Mouse (Mus musculus) stomach, embryonic 15.5 days (tissue): ENCODE results near the gene Lhfpl4. TPM values are rescaled to one million over a fixed set of nuclear protein-coding genes. Genes with fewer than 3 reads are reported as not detected.

Experiments used
- polyA plus RNA-seq: library from polyadenylated mRNA; unstranded; fragments of >200 nt; fragmentation: Nextera tagmentation; extraction: Ambion mirVana; gene quantifications from 2 replicates; pipeline ENCODE4 v1.2.1, GENCODE M21; 2015

Gene Lhfpl4
- polyA plus RNA-seq, 1 experiment from 2014 or later, result 2.0 TPM

Other genes with a start within 250 kb of the Lhfpl4 start
- gene Srgap3, start 248.1 kb downstream of the Lhfpl4 start, polyA plus RNA-seq, result 5.3 and 6.6 TPM in 2 replicates
- 52.1 and 52.3 TPM in 2 replicates for gene Thumpd3, start 149.2 kb downstream of the Lhfpl4 start, polyA plus RNA-seq
- 70.3 and 72.2 TPM in 2 replicates for gene Setd5, start 118.0 kb downstream of the Lhfpl4 start, polyA plus RNA-seq
- 34.3 and 38.2 TPM in 2 replicates for gene Mtmr14, start 42.5 kb upstream of the Lhfpl4 start, polyA plus RNA-seq
- gene Cpne9, start 86.9 kb upstream of the Lhfpl4 start, polyA plus RNA-seq, result 0.22 and 0.23 TPM in 2 replicates
- gene Brpf1, start 111.8 kb upstream of the Lhfpl4 start, polyA plus RNA-seq, result 15.9 and 17.6 TPM in 2 replicates
- 13.1 and 13.3 TPM in 2 replicates for gene Ogg1, start 131.6 kb upstream of the Lhfpl4 start, polyA plus RNA-seq
- 92.7 and 94.4 TPM in 2 replicates for gene Camk1, start 148.6 kb upstream of the Lhfpl4 start, polyA plus RNA-seq
- gene Tada3, start 182.5 kb upstream of the Lhfpl4 start, polyA plus RNA-seq, result 44.1 and 44.2 TPM in 2 replicates
- 362 and 387 TPM in 2 replicates for gene Arpc4, start 182.7 kb upstream of the Lhfpl4 start, polyA plus RNA-seq
- 2.9 and 3.2 TPM in 2 replicates for gene Ttll3, start 193.9 kb upstream of the Lhfpl4 start, polyA plus RNA-seq
- gene Rpusd3, start 224.0 kb upstream of the Lhfpl4 start, polyA plus RNA-seq, result 15.9 and 20.8 TPM in 2 replicates
- gene Cidec, start 240.4 kb upstream of the Lhfpl4 start, polyA plus RNA-seq, result 2.3 and 3.8 TPM in 2 replicates
- gene Jagn1, start 247.2 kb upstream of the Lhfpl4 start, polyA plus RNA-seq, result 84.2 and 91.1 TPM in 2 replicates